Mouse (Mus musculus) forebrain, embryonic 14.5 days (tissue): ENCODE measurements around the gene 4930415O20Rik. TPM values are rescaled to one million over a fixed set of nuclear protein-coding genes. Genes with fewer than 3 reads are reported as not detected.

Source experiments
- ATAC-seq: fragments of 200-750 bp; cut with Nextera tagmentation; 2 replicates; pipeline ENCODE4 v1.8.0; 2017; ENCODE audit warnings: mild to moderate bottlenecking, moderate library complexity
- DNase-seq: peaks from one replicate; pipeline ENCODE4 v3.0.0-alpha.2; 2015; ENCODE audit warnings: low spot score
- H3K27ac ChIP-seq: fragments of 300-500 bp; sonication (generic); 2 replicates; pipeline ENCODE4 v1.5.1; 2014; ENCODE audit warnings: low read depth, mild to moderate bottlenecking, control low read depth, low read length, moderate library complexity
- H3K27me3 ChIP-seq: fragments of 300-500 bp; sonication (generic); replicated peaks from 2 replicates; pipeline ENCODE4 v1.6.1; 2014; ENCODE audit warnings: low read length, control low read depth, mixed read lengths; ENCODE audit not compliant: control insufficient read depth, insufficient read depth
- H3K36me3 ChIP-seq: fragments of 300-500 bp; sonication (generic); 2 replicates; pipeline ENCODE4 v1.6.1; 2014; ENCODE audit warnings: low read length, control low read depth; ENCODE audit not compliant: control insufficient read depth, insufficient read depth
- H3K4me1 ChIP-seq: fragments of 300-500 bp; sonication (generic); 2 replicates; pipeline ENCODE4 v1.6.1; 2014; ENCODE audit warnings: antibody characterized with exemption, low read length, control low read depth; ENCODE audit not compliant: control insufficient read depth, insufficient read depth
- H3K4me2 ChIP-seq: fragments of 300-500 bp; sonication (generic); 2 replicates; pipeline ENCODE4 v1.6.1; 2014; ENCODE audit warnings: mild to moderate bottlenecking, control low read depth, low read length
- H3K4me3 ChIP-seq: fragments of 300-500 bp; sonication (generic); 2 replicates; pipeline ENCODE4 v1.5.1; 2014; ENCODE audit warnings: low read depth, low read length, control low read depth
- H3K9ac ChIP-seq: fragments of 300-500 bp; sonication (generic); 2 replicates; pipeline ENCODE4 v1.6.1; 2014; ENCODE audit warnings: mild to moderate bottlenecking, low read length, control low read depth, moderate library complexity
- H3K9me3 ChIP-seq: fragments of 300-500 bp; sonication (generic); replicated peaks from 2 replicates; pipeline ENCODE4 v1.6.1; 2016; ENCODE audit warnings: low read length, control low read depth, mixed read lengths; ENCODE audit not compliant: control insufficient read depth
- WGBS: fragments of 180-500 bp; shearing (Covaris S2); extraction: QIAGEN DNeasy Blood & Tissue Kit; methylation state at CpG from one replicate; pipeline ENCODE4 v1.1.7; 2014; 5-methylcytosine and 5-hydroxymethylcytosine counted together
- polyA plus RNA-seq: library from polyadenylated mRNA; unstranded; fragments of >200 nt; fragmentation: Nextera tagmentation; extraction: Ambion mirVana; gene quantifications from 2 replicates; pipeline ENCODE4 v1.2.1, GENCODE M21; 2014

Gene 4930415O20Rik
- polyA plus RNA-seq, 1 experiment from 2014 or later = not detected

GRCm38 (mm10) chr15:98535921-98536320 lies 34.9 kb upstream of the 4930415O20Rik start:
- no peak overlapping the region for H3K4me2 ChIP-seq
- H3K9ac ChIP-seq = no peak overlapping the region
- DNase-seq = no peak
- no peak overlapping the region for H3K4me3 ChIP-seq
- no peak for ATAC-seq
- H3K27ac ChIP-seq = no peak overlapping the region
- H3K9me3 ChIP-seq = no peaks in the 10 kb centered on the region
- H3K27me3 ChIP-seq = no peaks in the 10 kb centered on the region
- 90% methylated on average over 4 of the region's 4 CpGs for WGBS
- H3K4me1 ChIP-seq = peaks cover 11% of the 10 kb centered on the region; the same call in 1 of the 2 replicates
- H3K36me3 ChIP-seq = peaks cover 34% of the 10 kb centered on the region

- H3K27me3 ChIP-seq = no peaks in the 10 kb centered on the region
- WGBS = 91% methylated on average over 8 of the region's 8 CpGs
- ATAC-seq (no peak), DNase-seq (no peak)
- peaks cover 10% of the 10 kb centered on the region; the same call in 1 of the 2 replicates for H3K4me1 ChIP-seq
- H3K9ac ChIP-seq = no peak overlapping the region
- H3K4me2 ChIP-seq = no peak overlapping the region
- peaks cover 28% of the 10 kb centered on the region for H3K36me3 ChIP-seq
- no peak overlapping the region for H3K27ac ChIP-seq
- no peak overlapping the region for H3K4me3 ChIP-seq
- H3K9me3 ChIP-seq = no peaks in the 10 kb centered on the region
Observed at GRCm38 (mm10) chr15:98536828-98537510, 33.8 kb upstream of the 4930415O20Rik start.

- no peak for ATAC-seq
- no peak overlapping the region for H3K9ac ChIP-seq
- no peaks in the 10 kb centered on the region for H3K27me3 ChIP-seq
- no peak overlapping the region for H3K27ac ChIP-seq
- peaks cover 31% of the 10 kb centered on the region for H3K36me3 ChIP-seq
- no peaks in the 10 kb centered on the region for H3K9me3 ChIP-seq
- no peak overlapping the region for H3K4me2 ChIP-seq
- H3K4me1 ChIP-seq = peaks cover under 1% of the 10 kb centered on the region; the same call in 1 of the 2 replicates
- no peak overlapping the region for H3K4me3 ChIP-seq
- no peak for DNase-seq
- 76% methylated on average over 4 of the region's 4 CpGs for WGBS
Observed at GRCm38 (mm10) chr15:98537923-98538322, 32.9 kb upstream of the 4930415O20Rik start.

GRCm38 (mm10) chr15:98541064-98541463 lies 29.7 kb upstream of the 4930415O20Rik start:
- peaks cover 63% of the 10 kb centered on the region for H3K36me3 ChIP-seq
- WGBS = 89% methylated on average over 6 of the region's 6 CpGs
- ATAC-seq = no peak

GRCm38 (mm10) chr15:98543341-98543740 lies 27.5 kb upstream of the 4930415O20Rik start:
- 71% methylated on average over 4 of the region's 4 CpGs for WGBS
- peaks cover 80% of the 10 kb centered on the region for H3K36me3 ChIP-seq

More at GRCm38 (mm10) chr15:98541064-98541463, 29.7 kb upstream of the 4930415O20Rik start:
- Histone ChIP-seq H3K4me2 (no peak overlapping the region), H3K4me3 (no peak overlapping the region), H3K4me1 (no peaks in the 10 kb centered on the region), H3K27ac (no peak overlapping the region), H3K9me3 (no peaks in the 10 kb centered on the region), H3K27me3 (no peaks in the 10 kb centered on the region), H3K9ac (no peak overlapping the region)
- DNase-seq = no peak

GRCm38 (mm10) chr15:98545151-98545550 lies 25.7 kb upstream of the 4930415O20Rik start:
- Histone ChIP-seq H3K36me3 (peaks cover 84% of the 10 kb centered on the region), H3K4me3 (no peak overlapping the region), H3K4me2 (no peak overlapping the region), H3K4me1 (no peaks in the 10 kb centered on the region), H3K9me3 (no peaks in the 10 kb centered on the region), H3K27ac (no peak overlapping the region), H3K27me3 (no peaks in the 10 kb centered on the region), H3K9ac (no peak overlapping the region)
- no peak for ATAC-seq
- WGBS = 97% methylated on average over 3 of the region's 3 CpGs
- no peak for DNase-seq

More at GRCm38 (mm10) chr15:98543341-98543740, 27.5 kb upstream of the 4930415O20Rik start:
- no peak overlapping the region for H3K4me3 ChIP-seq
- no peak overlapping the region for H3K4me2 ChIP-seq
- H3K9me3 ChIP-seq = no peaks in the 10 kb centered on the region
- no peaks in the 10 kb centered on the region for H3K27me3 ChIP-seq
- DNase-seq (no peak), ATAC-seq (no peak)
- H3K27ac ChIP-seq = no peak overlapping the region
- H3K4me1 ChIP-seq = no peaks in the 10 kb centered on the region
- H3K9ac ChIP-seq = no peak overlapping the region

GRCm38 (mm10) chr15:98546843-98547242 lies 24.0 kb upstream of the 4930415O20Rik start:
- 93% methylated on average over 5 of the region's 5 CpGs for WGBS
- no peak for ATAC-seq

GRCm38 (mm10) chr15:98552758-98553157 lies 18.0 kb upstream of the 4930415O20Rik start:
- ATAC-seq (no peak), DNase-seq (no peak)
- Histone ChIP-seq H3K4me3 (no peak overlapping the region), H3K9me3 (no peaks in the 10 kb centered on the region), H3K4me2 (no peak overlapping the region), H3K36me3 (peaks cover 77% of the 10 kb centered on the region), H3K9ac (no peak overlapping the region), H3K27ac (no peak overlapping the region), H3K4me1 (no peaks in the 10 kb centered on the region), H3K27me3 (no peaks in the 10 kb centered on the region)
- 95% methylated on average over 2 of the region's 2 CpGs for WGBS

More at GRCm38 (mm10) chr15:98546843-98547242, 24.0 kb upstream of the 4930415O20Rik start:
- no peak overlapping the region for H3K4me2 ChIP-seq
- peaks cover 93% of the 10 kb centered on the region for H3K36me3 ChIP-seq
- H3K9me3 ChIP-seq = no peaks in the 10 kb centered on the region
- H3K9ac ChIP-seq = no peak overlapping the region
- DNase-seq = no peak
- H3K4me3 ChIP-seq = no peak overlapping the region
- H3K4me1 ChIP-seq = no peaks in the 10 kb centered on the region
- H3K27me3 ChIP-seq = no peaks in the 10 kb centered on the region
- H3K27ac ChIP-seq = no peak overlapping the region

GRCm38 (mm10) chr15:98555881-98556280 lies 14.9 kb upstream of the 4930415O20Rik start:
- no peak for DNase-seq
- 95% methylated on average over 4 of the region's 4 CpGs for WGBS
- Histone ChIP-seq H3K36me3 (peaks cover 71% of the 10 kb centered on the region), H3K4me1 (no peaks in the 10 kb centered on the region), H3K9me3 (no peaks in the 10 kb centered on the region), H3K27me3 (no peaks in the 10 kb centered on the region), H3K4me2 (no peak overlapping the region), H3K4me3 (no peak overlapping the region), H3K27ac (no peak overlapping the region), H3K9ac (no peak overlapping the region)
- ATAC-seq = no peak
